Mouse (Mus musculus) lung, embryonic 15.5 days (tissue): ENCODE measurements at regions not wholly inside any gene's neighbourhood (a gene's known extent, or its start where the extent isn't known, plus 50 kb on each side); places are given as distances from the start of the nearest gene placed in this dataset.

ENCODE experiments used
- ATAC-seq: fragments of 200-750 bp; cut with Nextera tagmentation; 2 replicates; pipeline ENCODE4 v1.8.0; 2017; ENCODE audit warnings: moderate number of reproducible peaks, borderline replicate concordance; ENCODE audit not compliant: low FRiP score, low TSS enrichment; ENCODE audit errors: extremely low read depth
- H3K27ac ChIP-seq: fragments of 300-500 bp; sonication (generic); 2 replicates; pipeline ENCODE4 v1.5.1; 2015; ENCODE audit warnings: moderate library complexity, mild to moderate bottlenecking, inconsistent platforms
- H3K27me3 ChIP-seq: fragments of 300-500 bp; sonication (generic); 2 replicates; pipeline ENCODE4 v1.6.1; 2015; ENCODE audit warnings: inconsistent platforms
- H3K36me3 ChIP-seq: fragments of 300-500 bp; sonication (generic); 2 replicates; pipeline ENCODE4 v1.6.1; 2015; ENCODE audit warnings: inconsistent platforms
- H3K4me1 ChIP-seq: fragments of 300-500 bp; sonication (generic); 2 replicates; pipeline ENCODE4 v1.6.1; 2015; ENCODE audit warnings: inconsistent platforms
- H3K4me2 ChIP-seq: fragments of 300-500 bp; sonication (generic); 2 replicates; pipeline ENCODE4 v1.6.1; 2015; ENCODE audit warnings: inconsistent platforms, mild to moderate bottlenecking, moderate library complexity
- H3K4me3 ChIP-seq: fragments of 300-500 bp; sonication (generic); 2 replicates; pipeline ENCODE4 v1.5.1; 2015; ENCODE audit warnings: mild to moderate bottlenecking, inconsistent platforms
- H3K9ac ChIP-seq: fragments of 300-500 bp; sonication (generic); 2 replicates; pipeline ENCODE4 v1.6.1; 2015; ENCODE audit warnings: inconsistent platforms
- H3K9me3 ChIP-seq: fragments of 300-500 bp; sonication (generic); 2 replicates; pipeline ENCODE4 v1.6.1; 2016; ENCODE audit warnings: inconsistent platforms
- WGBS: fragments of 180-500 bp; shearing (Covaris S2); methylation state at CpG from one replicate; pipeline ENCODE4 v1.1.7; 2015; 5-methylcytosine and 5-hydroxymethylcytosine counted together

DNA sequence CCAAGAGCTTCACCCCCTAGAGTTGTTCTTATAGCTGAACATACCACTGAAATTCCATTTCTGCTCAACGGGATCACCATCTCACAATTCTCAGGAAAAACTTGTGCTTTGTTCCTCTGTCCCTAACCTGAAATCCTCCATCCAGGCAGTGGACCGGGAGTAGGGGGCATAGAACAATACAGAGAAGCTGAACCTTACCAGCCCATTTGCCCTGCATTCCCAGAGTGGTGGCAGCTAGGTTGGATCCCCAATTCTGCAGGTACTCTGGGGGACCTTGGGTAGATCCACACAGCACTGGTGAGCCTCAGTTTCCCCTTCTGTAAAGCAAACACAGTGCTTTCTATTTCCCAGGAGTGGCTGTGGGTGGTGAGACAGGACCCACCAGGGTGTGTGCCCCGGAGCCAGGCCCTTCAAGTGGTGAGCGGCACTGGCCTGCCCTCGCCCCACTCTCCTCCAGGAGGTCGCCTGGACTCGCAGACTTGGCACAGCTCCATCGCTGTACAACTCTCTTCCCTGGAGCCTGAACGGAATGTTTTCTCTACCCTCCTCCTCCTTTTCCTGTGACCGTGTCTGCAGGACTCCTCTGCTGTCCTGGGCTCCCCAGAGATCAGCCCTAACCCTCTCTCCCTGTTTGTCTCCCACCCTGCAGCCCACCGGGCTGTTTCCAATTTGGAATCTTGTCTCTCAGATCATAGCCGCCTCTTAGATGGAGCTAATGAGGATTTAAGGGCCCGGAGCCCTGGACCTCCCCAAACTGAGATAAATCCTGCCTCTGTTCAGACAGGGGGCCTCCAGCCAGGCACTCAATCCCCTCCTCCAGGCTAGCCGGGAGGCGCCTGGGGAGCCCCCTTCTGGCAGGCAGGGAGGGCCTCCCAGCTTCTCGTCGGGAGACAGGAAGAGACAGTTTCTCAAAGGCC is 52.3 kb upstream of the Cux1 start:
- peak; percentile 68 for ATAC-seq
- Histone ChIP-seq H3K4me2 (peak overlapping the region; percentile 48), H3K9ac (no peak overlapping the region), H3K9me3 (no peaks in the 10 kb centered on the region), H3K27me3 (no peaks in the 10 kb centered on the region), H3K4me3 (no peak overlapping the region; the same call in 1 of the 2 replicates), H3K36me3 (no peaks in the 10 kb centered on the region), H3K4me1 (peaks cover 24% of the 10 kb centered on the region), H3K27ac (peak overlapping the region; percentile 83)
- WGBS = 6% methylated on average over 17 of the region's 17 CpGs

DNA sequence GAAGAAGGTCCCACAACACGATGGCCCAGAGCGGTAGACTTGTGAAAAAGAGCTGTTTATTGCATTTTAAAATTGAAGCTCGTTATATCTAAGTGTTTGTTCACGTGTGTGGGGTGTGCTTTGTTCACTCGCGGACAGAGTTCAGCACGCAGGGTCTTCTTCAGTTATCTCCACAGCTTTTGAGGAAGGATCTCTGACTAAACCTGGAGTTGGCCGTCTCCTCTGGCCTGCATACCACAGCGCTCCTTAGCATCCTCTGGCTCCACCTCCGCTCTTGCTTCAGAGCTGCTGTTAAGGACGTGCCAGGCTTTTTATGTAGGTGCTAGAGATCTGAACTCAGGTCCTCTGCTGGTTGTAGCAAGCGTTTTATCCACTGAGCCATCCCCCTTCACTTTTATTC is 52.9 kb upstream of the Cux1 start:
- H3K27me3 ChIP-seq = no peaks in the 10 kb centered on the region
- no peak for ATAC-seq

DNA sequence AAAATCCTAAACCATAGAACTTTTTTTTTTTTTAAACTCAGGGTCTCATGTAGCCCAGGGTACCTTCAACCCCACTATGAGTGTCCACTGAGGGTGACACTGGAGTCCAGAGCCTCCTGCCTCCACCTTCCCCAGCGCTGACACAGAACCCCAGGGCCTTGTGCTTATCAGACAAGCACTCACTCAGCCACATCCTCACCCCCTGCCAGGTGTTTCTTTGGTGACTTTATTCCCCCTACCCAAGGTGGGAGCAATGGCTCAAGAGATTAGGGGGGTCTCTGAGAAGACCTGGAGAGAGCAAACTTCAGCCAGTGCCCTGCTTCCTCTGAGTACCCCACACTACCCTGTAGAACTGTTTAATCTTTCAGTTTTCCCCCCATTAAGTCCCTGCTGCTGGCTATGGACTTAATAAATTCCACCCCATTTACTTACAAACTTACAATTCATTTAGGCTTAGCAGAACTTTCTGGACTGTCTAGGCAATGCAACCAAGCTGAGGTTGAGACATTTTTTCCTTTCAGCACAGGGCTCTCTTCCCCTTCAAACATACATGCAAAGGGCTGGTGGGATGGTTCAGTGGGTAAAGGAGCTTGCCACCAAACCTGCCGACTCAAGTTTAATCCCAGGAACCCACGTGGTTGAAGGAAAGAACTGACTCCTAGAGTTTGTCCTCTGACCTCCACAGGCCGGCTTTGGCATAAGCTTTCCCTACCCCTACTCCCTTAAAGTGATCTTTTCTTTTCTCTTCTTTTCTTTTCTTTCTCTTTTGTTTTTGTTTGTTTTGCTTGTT is 54.2 kb upstream of the Cux1 start:
- Histone ChIP-seq H3K36me3 (no peaks in the 10 kb centered on the region), H3K4me2 (no peak overlapping the region), H3K4me1 (peaks cover 24% of the 10 kb centered on the region), H3K9me3 (no peaks in the 10 kb centered on the region), H3K27ac (no peak overlapping the region), H3K4me3 (no peak overlapping the region), H3K27me3 (no peaks in the 10 kb centered on the region), H3K9ac (no peak overlapping the region)
- ATAC-seq = no peak
- 44% methylated on average over 4 of the region's 4 CpGs for WGBS

More for the DNA sequence above, 52.9 kb upstream of the Cux1 start:
- Histone ChIP-seq H3K36me3 (no peaks in the 10 kb centered on the region), H3K9ac (no peak overlapping the region), H3K9me3 (no peaks in the 10 kb centered on the region), H3K4me1 (peaks cover 24% of the 10 kb centered on the region), H3K4me2 (peak overlapping the region; percentile 48), H3K4me3 (no peak overlapping the region; the same call in 1 of the 2 replicates), H3K27ac (peak overlapping the region; percentile 83)
- WGBS = 15% methylated on average over 12 of the region's 12 CpGs

DNA sequence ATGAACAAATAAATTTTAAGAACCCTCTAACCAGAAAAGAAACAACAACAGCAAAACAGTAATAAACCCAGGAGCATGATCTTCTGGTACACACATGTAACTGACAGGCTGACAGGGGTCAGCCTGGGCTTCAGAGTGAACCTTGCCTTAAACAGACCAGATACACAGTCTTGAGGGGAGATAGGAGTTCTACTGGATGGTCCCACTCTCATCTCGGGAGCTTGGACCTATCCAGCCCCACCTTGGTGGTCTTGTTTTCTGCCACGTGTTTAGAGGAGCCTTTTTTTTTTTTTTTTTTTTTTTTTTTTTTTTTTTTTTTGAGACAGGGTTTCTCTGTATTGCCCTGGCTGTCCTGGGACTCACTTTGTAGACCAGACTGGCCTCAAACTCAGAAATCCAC is 54.9 kb upstream of the Cux1 start:
- Histone ChIP-seq H3K4me2 (no peak overlapping the region), H3K9me3 (no peaks in the 10 kb centered on the region), H3K4me3 (no peak overlapping the region), H3K4me1 (peaks cover 24% of the 10 kb centered on the region), H3K9ac (no peak overlapping the region), H3K27ac (no peak overlapping the region), H3K36me3 (no peaks in the 10 kb centered on the region), H3K27me3 (no peaks in the 10 kb centered on the region)
- WGBS = 25% methylated on average over 2 of the region's 2 CpGs
- ATAC-seq = no peak

DNA sequence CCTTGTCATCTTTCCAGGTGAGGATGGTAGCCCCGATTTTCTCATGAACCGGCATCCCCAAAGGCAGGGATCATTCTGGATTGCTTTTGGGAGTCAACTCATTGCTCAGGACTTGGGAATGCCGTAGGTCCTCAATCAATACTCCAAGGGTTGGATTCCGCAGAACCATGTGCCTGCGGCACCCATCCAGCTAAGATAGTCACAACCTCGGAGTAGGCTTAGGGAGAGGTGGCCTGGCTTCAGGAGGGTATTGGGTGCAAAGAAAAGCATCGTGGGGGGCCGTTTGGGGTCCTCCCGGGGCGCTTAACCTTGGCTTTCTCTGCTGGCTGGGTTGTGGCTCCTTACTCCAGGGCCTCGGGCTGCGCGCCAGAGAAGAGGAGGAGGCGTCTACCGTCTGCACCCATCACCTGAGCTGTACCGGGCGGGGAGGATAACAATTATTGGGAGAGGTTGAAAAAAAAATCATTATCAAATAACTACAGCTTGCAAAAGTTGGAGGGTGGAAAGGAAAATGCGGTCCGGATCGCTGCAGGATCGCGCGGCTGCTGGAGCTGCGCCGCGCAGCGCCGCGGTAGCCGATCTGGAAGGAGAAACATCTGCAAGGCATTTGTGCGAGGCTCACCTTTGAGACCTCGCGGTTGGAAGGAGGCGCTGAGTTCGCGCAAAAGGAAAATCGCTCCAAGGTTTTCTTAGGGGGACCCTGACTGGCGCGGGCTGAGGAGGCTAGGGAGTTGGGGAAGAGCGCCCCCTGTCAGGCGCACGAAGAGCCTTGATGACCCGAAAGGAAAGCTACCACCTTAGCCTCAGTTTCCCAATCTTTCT is 55.6 kb upstream of the Cux1 start:
- H3K4me1 ChIP-seq = peaks cover 24% of the 10 kb centered on the region
- peak overlapping the region; percentile 47 for H3K4me3 ChIP-seq
- no peaks in the 10 kb centered on the region for H3K36me3 ChIP-seq
- peak overlapping the region; percentile 73 for H3K27ac ChIP-seq
- ATAC-seq = peak; percentile 33; the same call in 1 of the 2 replicates
- no peaks in the 10 kb centered on the region for H3K27me3 ChIP-seq
- 2% methylated on average over 43 of the region's 43 CpGs for WGBS
- H3K9ac ChIP-seq = peak overlapping the region; percentile 43
- peak overlapping the region; percentile 89 for H3K4me2 ChIP-seq
- no peaks in the 10 kb centered on the region for H3K9me3 ChIP-seq

DNA sequence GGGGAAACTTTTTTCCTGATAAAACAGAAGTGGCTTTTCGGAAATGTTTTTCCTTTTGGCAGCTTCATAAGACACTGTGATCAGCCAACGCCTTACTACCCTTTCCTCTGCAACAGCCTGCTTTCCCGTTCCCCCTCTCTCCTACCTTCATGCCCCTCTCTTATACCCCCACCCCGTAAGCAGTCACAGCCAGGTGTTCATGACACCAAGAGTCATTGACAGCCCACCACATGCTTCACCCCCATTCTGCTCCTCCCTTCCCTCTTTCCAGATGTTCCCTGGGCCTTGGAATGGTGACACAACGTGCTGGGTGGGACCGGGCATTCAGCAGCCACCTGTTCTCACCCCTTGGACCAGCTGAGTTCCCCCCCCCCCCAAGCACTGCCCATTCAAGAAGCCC is 56.5 kb upstream of the Cux1 start:
- no peaks in the 10 kb centered on the region for H3K36me3 ChIP-seq

DNA sequence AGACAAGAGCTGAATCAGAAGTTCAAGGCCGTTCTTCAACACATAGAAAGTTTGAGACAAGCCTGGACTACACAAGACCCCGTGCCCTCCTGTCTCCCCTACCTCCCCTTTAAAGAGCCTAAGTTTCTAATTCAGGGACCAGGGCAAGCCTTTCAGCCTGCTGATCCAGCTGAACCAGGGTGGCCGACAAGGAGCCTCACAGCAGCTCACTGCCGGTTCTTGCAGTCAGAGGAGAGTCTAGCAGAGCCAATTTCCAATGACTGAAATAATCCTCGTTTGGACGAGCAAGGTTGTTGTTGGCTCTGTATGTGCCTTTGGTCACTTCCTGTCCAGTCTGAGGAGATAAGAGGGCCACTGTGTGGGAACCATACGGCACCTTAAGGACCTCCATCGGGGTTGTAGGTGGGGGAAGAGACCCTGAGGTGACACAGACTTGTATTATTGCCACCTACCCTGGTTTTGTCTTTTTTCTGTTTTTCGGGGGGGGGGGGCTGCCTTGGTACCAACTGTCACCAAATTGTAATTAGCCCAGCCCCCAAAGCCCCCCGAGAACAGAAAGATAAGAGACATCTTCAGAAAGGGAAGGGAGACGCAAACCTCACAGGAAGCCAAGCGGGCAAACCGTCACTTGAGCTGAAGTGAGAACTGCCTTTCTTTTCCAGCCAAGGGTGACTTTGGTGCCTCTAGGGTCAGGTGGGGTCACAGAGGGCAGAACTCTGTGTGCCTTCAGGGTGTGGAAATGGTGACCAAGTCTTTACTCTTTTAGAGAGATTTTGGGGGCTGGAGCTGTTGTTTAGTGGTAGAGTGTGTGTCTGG is 58.1 kb upstream of the Cux1 start:
- Histone ChIP-seq H3K27me3 (no peaks in the 10 kb centered on the region), H3K9ac (no peak overlapping the region), H3K36me3 (no peaks in the 10 kb centered on the region), H3K27ac (no peak overlapping the region), H3K4me3 (no peak overlapping the region), H3K4me1 (peaks cover 10% of the 10 kb centered on the region), H3K9me3 (no peaks in the 10 kb centered on the region), H3K4me2 (no peak overlapping the region)
- 55% methylated on average over 13 of the region's 13 CpGs for WGBS
- no peak for ATAC-seq

More for the DNA sequence above, 56.5 kb upstream of the Cux1 start:
- H3K9ac ChIP-seq = no peak overlapping the region
- H3K27ac ChIP-seq = no peak overlapping the region
- 39% methylated on average over 6 of the region's 6 CpGs for WGBS
- H3K9me3 ChIP-seq = no peaks in the 10 kb centered on the region
- no peak overlapping the region for H3K4me2 ChIP-seq
- no peaks in the 10 kb centered on the region for H3K27me3 ChIP-seq
- H3K4me3 ChIP-seq = no peak overlapping the region
- no peak for ATAC-seq
- H3K4me1 ChIP-seq = peaks cover 24% of the 10 kb centered on the region

DNA sequence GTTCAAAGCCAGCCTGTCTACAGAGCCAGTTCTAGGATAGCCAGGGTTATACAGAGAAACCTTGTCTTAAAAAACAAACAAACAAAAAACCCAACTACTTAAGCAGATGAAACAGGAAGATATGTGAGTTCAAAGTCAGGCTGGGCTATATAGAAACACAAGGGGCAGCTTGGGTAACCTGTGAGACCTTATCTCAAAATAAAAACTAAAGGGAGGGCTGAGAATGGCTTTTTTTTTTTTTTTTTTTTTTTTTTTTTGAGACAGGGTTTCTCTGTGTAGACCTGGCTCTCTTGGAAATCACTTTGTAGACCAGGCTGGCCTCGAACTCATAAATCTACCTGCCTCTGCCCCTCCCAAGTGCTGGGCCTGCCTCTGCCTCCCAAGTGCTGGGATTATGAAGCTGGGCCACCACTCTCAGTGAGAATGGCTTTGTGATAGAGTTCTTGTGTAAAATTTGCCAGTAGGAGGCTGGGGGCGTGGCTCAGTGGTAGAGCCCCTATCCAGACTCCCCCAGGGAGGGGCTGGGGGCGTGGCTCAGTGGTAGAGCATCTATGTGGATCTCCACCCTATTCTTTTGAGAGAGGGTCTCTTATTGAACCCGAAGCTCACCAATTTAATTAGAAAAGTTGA is 59.0 kb upstream of the Cux1 start:
- no peak for ATAC-seq
- H3K36me3 ChIP-seq = no peaks in the 10 kb centered on the region
- no peaks in the 10 kb centered on the region for H3K27me3 ChIP-seq

DNA sequence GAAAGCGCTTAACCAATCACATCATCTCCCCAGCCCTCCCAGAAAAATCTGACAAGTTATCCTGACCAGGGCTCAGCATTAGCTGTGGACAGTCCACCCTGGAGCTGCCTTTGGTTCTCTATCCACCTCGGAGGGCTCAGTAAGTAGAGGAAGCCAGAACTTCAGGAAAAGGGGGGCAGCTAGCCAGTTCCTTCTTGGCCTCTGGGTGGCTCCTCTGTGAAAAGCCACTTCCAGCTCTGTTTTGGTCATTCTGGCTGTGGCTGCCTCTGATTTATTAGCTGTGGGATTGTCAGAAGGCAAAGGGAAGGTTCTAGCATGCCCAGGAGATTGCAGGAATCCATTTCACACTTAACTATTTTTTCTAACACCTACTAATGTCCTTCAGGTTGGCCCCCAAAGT is 59.6 kb upstream of the Cux1 start:
- Histone ChIP-seq H3K36me3 (no peaks in the 10 kb centered on the region), H3K4me2 (no peak overlapping the region), H3K9me3 (no peaks in the 10 kb centered on the region), H3K9ac (no peak overlapping the region), H3K27me3 (no peaks in the 10 kb centered on the region), H3K27ac (no peak overlapping the region), H3K4me1 (peaks cover 6% of the 10 kb centered on the region; the same call in 1 of the 2 replicates), H3K4me3 (no peak overlapping the region)
- ATAC-seq = no peak
- 59% methylated on average over 2 of the region's 2 CpGs for WGBS

More for the DNA sequence above, 59.0 kb upstream of the Cux1 start:
- Histone ChIP-seq H3K4me1 (peaks cover 6% of the 10 kb centered on the region; the same call in 1 of the 2 replicates), H3K27ac (no peak overlapping the region), H3K4me2 (no peak overlapping the region), H3K9ac (no peak overlapping the region), H3K9me3 (no peaks in the 10 kb centered on the region), H3K4me3 (no peak overlapping the region)
- 43% methylated on average over 4 of the region's 4 CpGs for WGBS

DNA sequence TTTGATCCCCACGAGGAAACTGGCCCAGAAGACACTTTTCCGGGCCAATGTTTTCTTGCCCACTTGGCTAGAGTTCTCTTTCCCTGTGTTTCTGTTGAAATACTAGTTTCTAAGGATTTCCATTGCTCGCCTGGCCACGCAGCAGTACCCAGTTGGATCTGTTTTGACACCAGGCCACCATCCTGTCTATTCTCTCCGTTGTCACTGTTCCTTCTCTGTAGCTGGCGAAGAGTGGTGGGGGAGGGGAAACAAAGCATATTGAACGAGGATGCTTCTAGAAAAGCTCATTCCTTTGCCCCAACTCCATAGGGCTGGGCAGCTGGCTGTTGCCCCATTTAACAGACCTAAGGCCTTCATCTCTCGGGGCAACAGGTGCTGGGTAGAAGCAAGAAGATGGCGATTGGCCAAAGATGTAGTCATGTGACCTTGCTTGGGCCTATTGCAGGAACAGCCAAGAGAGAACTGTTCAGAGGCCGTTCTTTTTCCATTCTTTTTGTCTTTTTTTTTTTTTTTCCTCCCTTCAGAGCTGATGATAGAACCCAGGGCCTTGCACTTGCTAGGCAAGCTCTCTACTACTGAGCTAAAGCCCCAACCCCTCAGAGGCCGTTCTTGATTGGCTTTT is 60.5 kb upstream of the Cux1 start:
- Histone ChIP-seq H3K9me3 (no peaks in the 10 kb centered on the region), H3K9ac (no peak overlapping the region), H3K36me3 (no peaks in the 10 kb centered on the region), H3K4me3 (no peak overlapping the region), H3K4me2 (no peak overlapping the region), H3K27ac (no peak overlapping the region), H3K4me1 (peaks cover 2% of the 10 kb centered on the region; the same call in 1 of the 2 replicates), H3K27me3 (no peaks in the 10 kb centered on the region)
- 62% methylated on average over 11 of the region's 11 CpGs for WGBS
- ATAC-seq = no peak
